Mouse (Mus musculus) forebrain, postnatal 0 days (tissue): ENCODE measurements around the gene Scn3b. TPM values are rescaled to one million over a fixed set of nuclear protein-coding genes. Genes with fewer than 3 reads are reported as not detected.
A peak's percentile ranks its signal among the peaks of the same experiment; 100 is the strongest.

Source experiments
- ATAC-seq: fragments of 200-750 bp; cut with Nextera tagmentation; 2 replicates; pipeline ENCODE4 v1.8.0; 2017; ENCODE audit warnings: mild to moderate bottlenecking, moderate library complexity
- DNase-seq: peaks from one replicate; pipeline ENCODE4 v3.0.0-alpha.2; 2015
- H3K27ac ChIP-seq: fragments of 300-500 bp; sonication (generic); 2 replicates; pipeline ENCODE4 v1.5.1; 2014; ENCODE audit warnings: low read depth, mild to moderate bottlenecking, antibody characterized with exemption, low read length, moderate library complexity, mixed read lengths
- H3K27me3 ChIP-seq: fragments of 300-500 bp; sonication (generic); 2 replicates; pipeline ENCODE4 v1.6.1; 2014; ENCODE audit warnings: mild to moderate bottlenecking, low read length, mixed read lengths; ENCODE audit not compliant: insufficient read depth
- H3K36me3 ChIP-seq: fragments of 300-500 bp; sonication (generic); 2 replicates; pipeline ENCODE4 v1.6.1; 2014; ENCODE audit warnings: mild to moderate bottlenecking, moderate library complexity; ENCODE audit not compliant: insufficient read depth
- H3K4me1 ChIP-seq: fragments of 300-500 bp; sonication (generic); 2 replicates; pipeline ENCODE4 v1.6.1; 2014; ENCODE audit warnings: antibody characterized with exemption; ENCODE audit not compliant: insufficient read depth
- H3K4me2 ChIP-seq: fragments of 300-500 bp; sonication (generic); 2 replicates; pipeline ENCODE4 v1.6.1; 2014; ENCODE audit warnings: low read depth, mild to moderate bottlenecking, moderate library complexity
- H3K4me3 ChIP-seq: fragments of 300-500 bp; sonication (generic); 2 replicates; pipeline ENCODE4 v1.5.1; 2014; ENCODE audit warnings: low read depth, low read length, mixed read lengths
- H3K9ac ChIP-seq: fragments of 300-500 bp; sonication (generic); 2 replicates; pipeline ENCODE4 v1.6.1; 2014; ENCODE audit warnings: mild to moderate bottlenecking
- H3K9me3 ChIP-seq: fragments of 300-500 bp; sonication (generic); 2 replicates; pipeline ENCODE4 v1.6.1; 2016; ENCODE audit warnings: low read length
- CTCF ChIP-seq: sonication (generic); IDR thresholded peaks from 2 replicates; pipeline ENCODE4 v1.5.1; 2016; ENCODE audit warnings: antibody characterized with exemption, control low read depth, low read depth
- WGBS: fragments of 180-500 bp; shearing (Covaris S2); extraction: QIAGEN DNeasy Blood & Tissue Kit; methylation state at CpG from one replicate; pipeline ENCODE4 v1.1.7; 2014; 5-methylcytosine and 5-hydroxymethylcytosine counted together
- polyA plus RNA-seq: library from polyadenylated mRNA; unstranded; fragments of >200 nt; fragmentation: Nextera tagmentation; extraction: Ambion mirVana; gene quantifications from 2 replicates; pipeline ENCODE4 v1.2.1, GENCODE M21; 2015
- total RNA-seq: library from RNA; depleted of rRNA; stranded (reverse); fragments of >200 nt; gene quantifications from 2 replicates; pipeline ENCODE4 v1.2.3, GENCODE M21; 2014

The Scn3b gene
- total and polyA plus RNA-seq, 2 experiments from 2014 or later, result 133 to 226 TPM

GRCm38 (mm10) chr9:40234233-40235072 is 34.6 kb upstream of the Scn3b start:
- Histone ChIP-seq H3K4me2 (no peak overlapping the region), H3K27ac (no peak overlapping the region), H3K4me1 (no peaks in the 10 kb centered on the region), H3K36me3 (no peaks in the 10 kb centered on the region), H3K9me3 (no peaks in the 10 kb centered on the region), H3K9ac (no peak overlapping the region), H3K27me3 (no peaks in the 10 kb centered on the region), H3K4me3 (no peak overlapping the region)
- no peak for DNase-seq
- ATAC-seq, result no peak
- 71% methylated on average over 10 of the region's 10 CpGs for WGBS
- no peak for TF ChIP-seq CTCF

DNA sequence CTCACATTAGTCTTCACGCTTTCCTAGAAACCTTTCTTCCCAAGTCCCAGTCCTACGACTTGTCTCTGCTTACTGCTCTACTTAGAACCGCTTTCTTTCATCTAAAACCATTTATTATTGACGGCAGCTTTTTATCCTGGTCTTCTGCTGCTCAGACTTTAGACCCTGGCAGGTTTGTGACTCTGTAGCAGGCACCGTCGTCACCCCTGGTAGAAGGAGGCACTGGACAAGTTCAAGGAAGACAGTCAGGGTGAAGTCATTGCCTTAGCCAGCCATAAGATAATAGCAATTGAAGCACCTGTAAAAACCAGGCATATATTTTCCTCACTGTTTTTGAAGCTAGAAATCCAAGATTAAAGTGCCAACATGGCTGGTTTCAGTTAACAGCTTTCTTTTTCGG is 33.8 kb upstream of the Scn3b start:
- ATAC-seq (no peak), DNase-seq (no peak)
- Histone ChIP-seq H3K27me3 (no peaks in the 10 kb centered on the region), H3K4me1 (no peaks in the 10 kb centered on the region), H3K4me3 (no peak overlapping the region), H3K4me2 (no peak overlapping the region), H3K36me3 (no peaks in the 10 kb centered on the region), H3K9ac (no peak overlapping the region), H3K27ac (no peak overlapping the region), H3K9me3 (no peaks in the 10 kb centered on the region)
- WGBS, result 85% methylated on average over 7 of the region's 7 CpGs
- no peak for TF ChIP-seq CTCF

- Histone ChIP-seq H3K27ac (no peak overlapping the region), H3K36me3 (no peaks in the 10 kb centered on the region), H3K4me2 (no peak overlapping the region), H3K4me3 (no peak overlapping the region), H3K27me3 (no peaks in the 10 kb centered on the region), H3K4me1 (peaks cover 10% of the 10 kb centered on the region), H3K9ac (no peak overlapping the region), H3K9me3 (no peaks in the 10 kb centered on the region)
- DNase-seq, result no peak
- no peak for TF ChIP-seq CTCF
- 21% methylated on average over 4 of the region's 4 CpGs for WGBS
- no peak for ATAC-seq
These were observed 29.3 kb upstream of the Scn3b start for GRCm38 (mm10) chr9:40239749-40240148.

GRCm38 (mm10) chr9:40240311-40240710 is 28.7 kb upstream of the Scn3b start:
- H3K4me1 ChIP-seq, result peaks cover 10% of the 10 kb centered on the region
- no peaks in the 10 kb centered on the region for H3K27me3 ChIP-seq
- WGBS, result 32% methylated on average over 5 of the region's 5 CpGs
- H3K4me3 ChIP-seq, result no peak overlapping the region
- no peaks in the 10 kb centered on the region for H3K36me3 ChIP-seq
- no peak for DNase-seq
- H3K9me3 ChIP-seq, result no peaks in the 10 kb centered on the region
- TF ChIP-seq CTCF, result no peak
- H3K4me2 ChIP-seq, result no peak overlapping the region
- H3K27ac ChIP-seq, result no peak overlapping the region
- no peak for ATAC-seq
- H3K9ac ChIP-seq, result no peak overlapping the region

GRCm38 (mm10) chr9:40241223-40241801 is 27.7 kb upstream of the Scn3b start:
- H3K4me3 ChIP-seq, result peak overlapping the region; percentile 42
- no peak; the same call in 1 of the 2 replicates for TF ChIP-seq CTCF
- H3K9me3 ChIP-seq, result no peaks in the 10 kb centered on the region
- H3K27ac ChIP-seq, result peak overlapping the region; percentile 92
- 3% methylated on average over 15 of the region's 15 CpGs for WGBS
- no peaks in the 10 kb centered on the region for H3K27me3 ChIP-seq
- H3K36me3 ChIP-seq, result no peaks in the 10 kb centered on the region
- peak; percentile 86 for ATAC-seq
- peaks cover 10% of the 10 kb centered on the region for H3K4me1 ChIP-seq
- peak overlapping the region; percentile 58 for H3K9ac ChIP-seq
- peak; percentile 78 for DNase-seq
- H3K4me2 ChIP-seq, result peak overlapping the region; percentile 58

DNA sequence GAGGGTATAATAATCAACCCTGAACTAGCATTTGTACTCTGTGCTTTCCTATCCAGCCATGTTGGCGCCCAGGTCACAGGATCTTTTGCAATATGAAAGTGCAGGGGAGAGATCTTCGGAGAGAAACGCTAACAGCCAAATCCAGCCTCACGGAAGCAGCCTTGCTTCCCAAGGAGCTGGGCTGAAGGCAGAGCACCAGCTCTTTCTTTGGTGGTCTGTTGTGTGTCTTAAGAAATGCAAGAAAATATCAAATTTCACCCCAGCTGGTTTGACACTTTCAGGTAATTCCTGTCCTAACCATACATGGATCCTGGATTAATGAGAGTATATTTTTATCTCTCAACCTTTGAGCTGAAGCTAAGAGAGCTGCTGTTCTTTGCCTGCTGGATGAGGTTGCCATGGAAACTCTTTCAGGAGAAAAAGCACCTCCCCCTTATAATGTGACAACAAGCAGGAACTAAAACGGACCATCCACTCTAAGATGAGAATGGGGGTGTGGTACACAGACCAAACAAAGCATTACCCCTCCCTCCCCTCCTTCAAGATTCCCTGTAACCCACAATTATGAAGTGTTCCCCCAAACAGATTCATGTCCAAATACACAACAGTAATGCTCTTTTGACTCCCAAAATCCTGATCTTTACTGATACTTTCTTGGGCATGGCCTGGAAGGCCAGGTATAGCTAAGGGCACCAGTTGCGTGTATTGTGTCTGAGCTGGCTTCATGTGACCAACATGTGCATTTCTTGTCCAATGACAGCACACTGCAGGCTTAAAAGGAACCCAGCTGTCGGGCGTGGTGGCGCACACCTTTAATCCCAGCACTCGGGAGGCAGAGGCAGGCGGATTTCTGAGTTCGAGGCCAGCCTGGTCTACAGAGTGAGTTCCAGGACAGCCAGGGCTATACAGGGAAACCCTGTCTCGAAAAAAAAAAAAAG is 26.8 kb upstream of the Scn3b start:
- Histone ChIP-seq H3K4me1 (peaks cover 10% of the 10 kb centered on the region), H3K27ac (peak overlapping the region; percentile 92), H3K27me3 (no peaks in the 10 kb centered on the region), H3K36me3 (no peaks in the 10 kb centered on the region), H3K9me3 (no peaks in the 10 kb centered on the region), H3K4me2 (peak overlapping the region; percentile 58), H3K9ac (peak overlapping the region; percentile 58), H3K4me3 (peak overlapping the region; percentile 42)
- WGBS, result 51% methylated on average over 13 of the region's 13 CpGs
- ATAC-seq, result peak; percentile 86
- DNase-seq, result peak; percentile 86
- no peak for TF ChIP-seq CTCF

- no peak overlapping the region for H3K4me3 ChIP-seq
- no peak overlapping the region for H3K9ac ChIP-seq
- 77% methylated on average over 9 of the region's 9 CpGs for WGBS
- ATAC-seq, result no peak
- TF ChIP-seq CTCF, result no peak
- H3K27ac ChIP-seq, result no peak overlapping the region
- H3K4me2 ChIP-seq, result no peak overlapping the region
- no peaks in the 10 kb centered on the region for H3K9me3 ChIP-seq
- no peak for DNase-seq
- H3K36me3 ChIP-seq, result no peaks in the 10 kb centered on the region
- H3K27me3 ChIP-seq, result no peaks in the 10 kb centered on the region
- H3K4me1 ChIP-seq, result peaks cover 10% of the 10 kb centered on the region
These were observed 23.6 kb upstream of the Scn3b start for GRCm38 (mm10) chr9:40245466-40245865.
